Mouse (Mus musculus) C2C12 (cell line): Measurements from ENCODE around the gene Utp3.

Experiments used
- CEBPB ChIP-seq: IDR thresholded peaks from one replicate; pipeline ENCODE4 v1.6.1; 2011; ENCODE audit warnings: low read depth, mild to moderate bottlenecking, control low read depth, moderate library complexity
- CTCF ChIP-seq: IDR thresholded peaks from one replicate; pipeline ENCODE4 v1.5.1; 2011; ENCODE audit not compliant: control insufficient read depth, insufficient read depth, insufficient read length
- FOSL1 ChIP-seq: IDR thresholded peaks from one replicate; pipeline ENCODE4 v1.8.0; 2011; ENCODE audit warnings: mild to moderate bottlenecking, low read length; ENCODE audit not compliant: poor library complexity, insufficient read depth, severe bottlenecking
- MAX ChIP-seq: IDR thresholded peaks from one replicate; pipeline ENCODE4 v1.6.1; 2011; ENCODE audit warnings: mild to moderate bottlenecking, control low read depth
- MYOD1 ChIP-seq: IDR thresholded peaks from one replicate; pipeline ENCODE4 v1.6.1; 2011; ENCODE audit warnings: low read depth; ENCODE audit not compliant: control insufficient read depth, insufficient read length
- MYOG ChIP-seq: IDR thresholded peaks from one replicate; pipeline ENCODE4 v1.6.1; 2011; ENCODE audit not compliant: control insufficient read depth, insufficient read length; ENCODE audit errors: extremely low read depth
- USF1 ChIP-seq: IDR thresholded peaks from one replicate; pipeline ENCODE4 v1.6.1; 2011; ENCODE audit warnings: low read depth, mild to moderate bottlenecking, control low read depth, moderate library complexity

- TF ChIP-seq CTCF (no peak), USF1 (no peak), MYOG (no peak), MYOD1 (no peak), MAX (no peak), CEBPB (no peak), FOSL1 (no peak)
Measured at GRCm38 (mm10) chr5:88558991-88559390, 4.7 kb downstream of the Utp3 start.
